Mouse (Mus musculus): Measurements from ENCODE around the gene Cdca5.

Cdca5 gene

DNA sequence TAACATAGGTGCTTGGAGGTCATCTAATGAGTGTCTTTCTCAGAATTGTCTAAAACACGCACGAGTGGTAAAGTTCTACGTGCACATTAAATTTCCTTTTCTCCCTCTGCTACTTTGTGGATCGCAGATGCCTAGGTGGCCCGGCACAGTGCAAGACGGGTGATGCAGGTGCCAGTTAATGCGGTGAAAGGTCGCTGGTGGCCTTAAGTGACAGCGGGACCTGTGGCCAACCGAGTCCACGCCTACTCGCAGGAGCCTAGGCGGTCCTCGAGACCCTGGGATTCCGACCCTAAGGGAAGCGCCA, 55.5 kb downstream of the Cdca5 start:
- intact Hi-C loops (cut with DNase I), result no loop called here

DNA sequence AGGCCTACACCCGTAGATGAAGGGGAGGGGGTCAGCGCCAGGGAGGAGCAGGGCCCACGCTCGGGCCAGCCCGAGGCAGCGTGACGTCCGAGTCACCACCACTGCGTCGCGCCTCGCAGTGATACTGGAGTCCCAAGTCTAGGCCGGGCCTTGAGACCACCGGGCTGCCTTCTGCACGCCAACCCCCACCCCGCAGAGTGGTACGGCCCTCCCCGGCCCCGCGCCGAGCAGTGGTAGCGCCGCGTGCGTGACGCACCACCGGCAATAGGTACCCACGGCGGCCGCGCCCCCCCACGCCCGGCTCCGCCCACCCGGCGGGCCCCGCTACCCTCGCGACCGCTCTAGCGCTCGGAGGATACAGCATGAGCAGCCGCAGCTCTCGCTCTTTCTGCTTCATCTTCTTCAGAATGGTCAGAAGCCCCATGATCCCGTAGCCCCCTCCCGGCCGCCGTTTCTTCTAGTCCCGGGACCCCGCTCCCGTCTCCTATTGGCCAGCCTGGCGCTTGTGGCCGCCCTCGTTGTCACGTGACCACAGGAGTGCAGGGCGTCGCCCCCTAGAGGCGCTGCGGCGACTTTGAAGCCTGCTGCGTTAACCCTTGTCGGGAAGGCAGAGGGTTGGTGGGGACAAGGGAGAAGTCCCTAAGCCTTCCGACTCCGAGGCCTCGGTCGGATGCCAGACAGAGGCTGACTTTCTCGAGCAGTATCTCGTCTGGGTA, 56.1 kb downstream of the Cdca5 start, which contains the start of gene Batf2:
TSS of gene Batf2 (plus strand) at position 306 of the 716 bp plus-strand sequence.
- intact Hi-C loops (cut with DNase I), result no loop called here

DNA sequence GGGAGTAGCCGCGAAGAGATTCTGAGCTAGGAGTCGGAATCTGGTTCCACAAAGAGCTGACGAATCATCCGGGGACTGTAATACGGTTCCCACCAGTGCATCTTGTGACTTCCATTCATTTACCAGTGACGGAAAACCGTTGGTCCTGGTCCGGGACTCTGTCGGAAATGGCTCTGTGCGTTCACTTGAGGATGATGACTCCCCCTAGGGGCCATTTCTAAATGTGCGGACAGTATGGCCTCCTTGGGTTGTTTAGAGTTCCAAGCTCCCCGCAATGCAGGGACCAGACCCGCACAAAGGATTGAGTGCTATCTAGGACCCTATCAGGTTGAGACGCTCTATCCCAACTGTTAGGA, 56.6 kb downstream of the Cdca5 start, which contains the start of gene Arl2:
TSS of gene Arl2 (minus strand) at position 155 of the 356 bp plus-strand sequence.
- intact Hi-C loops (cut with DNase I), result no loop called here

Small RNA genes within 50 kb of the gene (microRNA-seq; reads per million reads assigned to microRNA genes)
- gene Mir6988, result 1.0 to 2.2 reads per million in 2 experiments
